Mouse (Mus musculus) kidney, adult 11 months (tissue): ENCODE measurements around the gene Stil.

Source experiments
- DNase-seq: peaks from one replicate; pipeline ENCODE4 v3.0.0; 2022

Gene Stil

GRCm38 (mm10) chr4:115052343-115053005 is 52.5 kb downstream of the Stil start:
- peak; percentile 77 for DNase-seq

GRCm38 (mm10) chr4:115055044-115055443 is 55.1 kb downstream of the Stil start:
- DNase-seq = no peak

GRCm38 (mm10) chr4:115055691-115056090 is 55.7 kb downstream of the Stil start:
- DNase-seq = no peak

GRCm38 (mm10) chr4:115056371-115056920 is 56.5 kb downstream of the Stil start, which contains the start of gene Tal1:
Gene Tal1, plus strand, starts transcription at chr4:115056426.
- DNase-seq = no peak

GRCm38 (mm10) chr4:115056921-115057673 is 57.1 kb downstream of the Stil start:
- DNase-seq = peak; percentile 54

GRCm38 (mm10) chr4:115057674-115058316 is 57.8 kb downstream of the Stil start:
- DNase-seq = no peak

GRCm38 (mm10) chr4:115058317-115058761 is 58.4 kb downstream of the Stil start:
- DNase-seq = no peak

- DNase-seq = no peak
These were observed 59.1 kb downstream of the Stil start for GRCm38 (mm10) chr4:115058871-115059590.

GRCm38 (mm10) chr4:115059871-115060270 is 59.9 kb downstream of the Stil start:
- peak; percentile 27 for DNase-seq

GRCm38 (mm10) chr4:115060753-115061152 is 60.8 kb downstream of the Stil start:
- DNase-seq = no peak

GRCm38 (mm10) chr4:115062540-115062874 is 62.5 kb downstream of the Stil start:
- no peak for DNase-seq

- no peak for DNase-seq
These were observed 63.0 kb downstream of the Stil start for GRCm38 (mm10) chr4:115062875-115063517.

- no peak for DNase-seq
These were observed 63.7 kb downstream of the Stil start for GRCm38 (mm10) chr4:115063518-115064239.

GRCm38 (mm10) chr4:115071668-115072067 is 71.7 kb downstream of the Stil start:
- DNase-seq = no peak

GRCm38 (mm10) chr4:115074789-115075188 is 74.8 kb downstream of the Stil start:
- no peak for DNase-seq

GRCm38 (mm10) chr4:115075204-115075915 is 75.4 kb downstream of the Stil start:
- DNase-seq = no peak

- no peak for DNase-seq
These were observed 79.2 kb downstream of the Stil start for GRCm38 (mm10) chr4:115078892-115079820.

GRCm38 (mm10) chr4:115079821-115080349 is 79.9 kb downstream of the Stil start:
- no peak for DNase-seq

GRCm38 (mm10) chr4:115083031-115083430 is 83.1 kb downstream of the Stil start:
- no peak for DNase-seq
